Mouse (Mus musculus) hindbrain, embryonic 14.5 days (tissue): Measurements from ENCODE around the gene Slc7a11. TPM values are rescaled to one million over a fixed set of nuclear protein-coding genes. Genes with fewer than 3 reads are reported as not detected.

Experiments
- ATAC-seq: fragments of 200-750 bp; cut with Nextera tagmentation; 2 replicates; pipeline ENCODE4 v1.8.0; 2017; ENCODE audit warnings: moderate number of reproducible peaks, mild to moderate bottlenecking, moderate TSS enrichment, moderate library complexity; ENCODE audit not compliant: low FRiP score
- DNase-seq: peaks from one replicate; pipeline ENCODE4 v3.0.0-alpha.2; 2015; ENCODE audit warnings: low spot score
- H3K27ac ChIP-seq: fragments of 300-500 bp; sonication (generic); 2 replicates; pipeline ENCODE4 v1.5.1; 2014; ENCODE audit warnings: mild to moderate bottlenecking, moderate library complexity
- H3K27me3 ChIP-seq: fragments of 300-500 bp; sonication (generic); 2 replicates; pipeline ENCODE4 v1.6.1; 2014; ENCODE audit warnings: mild to moderate bottlenecking, low read length, mixed read lengths; ENCODE audit not compliant: control insufficient read depth, insufficient read depth
- H3K36me3 ChIP-seq: fragments of 300-500 bp; sonication (generic); replicated peaks from 2 replicates; pipeline ENCODE4 v1.6.1; 2014; ENCODE audit not compliant: control insufficient read depth, insufficient read depth
- H3K4me1 ChIP-seq: fragments of 300-500 bp; sonication (generic); replicated peaks from 2 replicates; pipeline ENCODE4 v1.6.1; 2014; ENCODE audit warnings: antibody characterized with exemption, low read length, mixed read lengths; ENCODE audit not compliant: control insufficient read depth, insufficient read depth
- H3K4me2 ChIP-seq: fragments of 300-500 bp; sonication (generic); replicated peaks from 2 replicates; pipeline ENCODE4 v1.6.1; 2014; ENCODE audit warnings: mild to moderate bottlenecking, moderate library complexity
- H3K4me3 ChIP-seq: fragments of 300-500 bp; sonication (generic); replicated peaks from 2 replicates; pipeline ENCODE4 v1.5.1; 2014; ENCODE audit warnings: mild to moderate bottlenecking, low read length
- H3K9ac ChIP-seq: fragments of 300-500 bp; sonication (generic); 2 replicates; pipeline ENCODE4 v1.6.1; 2014
- H3K9me3 ChIP-seq: fragments of 300-500 bp; sonication (generic); 2 replicates; pipeline ENCODE4 v1.6.1; 2016; ENCODE audit warnings: low read length; ENCODE audit not compliant: control insufficient read depth
- WGBS: fragments of 180-500 bp; shearing (Covaris S2); extraction: QIAGEN DNeasy Blood & Tissue Kit; methylation state at CpG from one replicate; pipeline ENCODE4 v1.1.7; 2014; 5-methylcytosine and 5-hydroxymethylcytosine counted together
- polyA plus RNA-seq: library from polyadenylated mRNA; unstranded; fragments of >200 nt; fragmentation: Nextera tagmentation; extraction: Ambion mirVana; gene quantifications from 2 replicates; pipeline ENCODE4 v1.2.1, GENCODE M21; 2014

Gene Slc7a11
- polyA plus RNA-seq: 6.0 and 6.3 TPM in 2 replicates

DNA sequence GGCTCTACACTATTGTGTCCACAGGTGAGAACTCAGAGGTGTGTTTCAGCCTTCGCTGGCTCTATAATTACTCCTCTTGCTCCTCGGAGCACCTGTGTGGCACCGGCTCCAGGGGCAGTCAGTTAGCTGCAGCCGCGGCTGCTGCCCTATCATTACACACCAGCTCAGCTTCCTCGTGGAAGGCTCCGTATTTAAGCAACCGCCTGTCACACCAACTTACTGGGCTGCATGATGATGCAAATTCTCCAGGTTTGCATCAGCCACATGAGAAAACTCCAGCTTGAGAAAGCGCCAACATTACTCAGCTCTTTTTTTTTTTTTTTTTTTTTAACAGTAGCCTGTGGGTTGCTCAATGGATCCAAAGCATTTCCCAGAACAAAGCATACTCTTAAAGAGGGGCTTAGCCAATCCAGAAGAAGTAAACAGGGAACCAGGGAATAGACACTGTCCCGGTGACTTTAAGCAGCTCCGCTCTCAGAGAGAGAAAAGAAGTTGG, at the start of gene Slc7a11:
Gene Slc7a11, minus strand, starts transcription at position 194 of the 496 bp plus-strand sequence.
- peak within 1 kb of the TSS; percentile 61 for H3K4me2 ChIP-seq
- WGBS: 3% methylated on average over 11 of the region's 11 CpGs
- H3K9ac ChIP-seq: peak within 1 kb of the TSS; percentile 5; the same call in 1 of the 2 replicates
- no peaks in the 10 kb centered on the region for H3K27me3 ChIP-seq
- H3K27ac ChIP-seq: no peak within 1 kb of the TSS
- H3K4me1 ChIP-seq: peaks cover 6% of the 10 kb centered on the region
- DNase-seq (peak; percentile 62), ATAC-seq (peak; percentile 83)
- peak within 1 kb of the TSS; percentile 15 for H3K4me3 ChIP-seq
- no peaks in the 10 kb centered on the region for H3K9me3 ChIP-seq
- no peaks in the 10 kb centered on the region for H3K36me3 ChIP-seq

- H3K9me3 ChIP-seq: 0 out of 2 replicates have a peak, but pooled peaks cover 3% of the 10 kb centered on the region
- 97% methylated on average over 2 of the region's 2 CpGs for WGBS
- no peaks in the 10 kb centered on the region for H3K36me3 ChIP-seq
- no peaks in the 10 kb centered on the region for H3K4me1 ChIP-seq
- no peaks in the 10 kb centered on the region for H3K27me3 ChIP-seq
- DNase-seq: no peak
- no peak overlapping the region for H3K4me3 ChIP-seq
- ATAC-seq: no peak
- H3K9ac ChIP-seq: no peak overlapping the region
- H3K4me2 ChIP-seq: no peak overlapping the region
- no peak overlapping the region for H3K27ac ChIP-seq
Measured at GRCm38 (mm10) chr3:50491678-50492077, 48.3 kb upstream of the Slc7a11 start.

DNA sequence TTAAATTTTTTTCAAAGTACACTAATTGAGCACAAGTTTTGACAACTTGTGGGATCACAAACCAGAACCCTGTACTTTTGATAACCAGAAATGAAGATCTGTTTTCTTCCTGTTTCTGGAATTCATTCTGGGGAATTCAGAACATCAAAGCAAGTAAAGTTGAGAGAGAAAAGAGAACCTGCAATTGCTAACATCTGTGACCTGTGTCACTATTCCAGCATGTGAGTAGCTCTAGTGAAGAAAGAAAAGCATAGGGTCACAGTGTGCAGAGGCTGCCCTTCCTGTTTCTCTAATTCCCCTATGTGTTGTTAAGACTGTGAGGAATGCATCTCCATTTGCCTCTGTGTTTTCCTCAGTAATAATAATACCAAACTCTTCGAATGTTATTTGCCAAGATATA, 40.7 kb upstream of the Slc7a11 start:
- no peak overlapping the region for H3K4me2 ChIP-seq
- no peak overlapping the region for H3K9ac ChIP-seq
- ATAC-seq: no peak
- H3K4me1 ChIP-seq: no peaks in the 10 kb centered on the region
- no peaks in the 10 kb centered on the region for H3K36me3 ChIP-seq
- no peaks in the 10 kb centered on the region for H3K9me3 ChIP-seq
- H3K4me3 ChIP-seq: no peak overlapping the region
- H3K27ac ChIP-seq: no peak overlapping the region
- no peaks in the 10 kb centered on the region for H3K27me3 ChIP-seq
- no peak for DNase-seq
- 91% methylated on average over 1 of the region's 1 CpGs for whole genome bisulfite sequencing

GRCm38 (mm10) chr3:50462223-50462622, 18.8 kb upstream of the Slc7a11 start:
- 95% methylated on average over 2 of the region's 2 CpGs for WGBS
- Histone ChIP-seq H3K9ac (no peak overlapping the region), H3K4me3 (no peak overlapping the region), H3K27ac (no peak overlapping the region), H3K4me2 (no peak overlapping the region), H3K36me3 (no peaks in the 10 kb centered on the region), H3K4me1 (no peaks in the 10 kb centered on the region), H3K27me3 (no peaks in the 10 kb centered on the region), H3K9me3 (no peaks in the 10 kb centered on the region)
- no peak for ATAC-seq
- no peak for DNase-seq

DNA sequence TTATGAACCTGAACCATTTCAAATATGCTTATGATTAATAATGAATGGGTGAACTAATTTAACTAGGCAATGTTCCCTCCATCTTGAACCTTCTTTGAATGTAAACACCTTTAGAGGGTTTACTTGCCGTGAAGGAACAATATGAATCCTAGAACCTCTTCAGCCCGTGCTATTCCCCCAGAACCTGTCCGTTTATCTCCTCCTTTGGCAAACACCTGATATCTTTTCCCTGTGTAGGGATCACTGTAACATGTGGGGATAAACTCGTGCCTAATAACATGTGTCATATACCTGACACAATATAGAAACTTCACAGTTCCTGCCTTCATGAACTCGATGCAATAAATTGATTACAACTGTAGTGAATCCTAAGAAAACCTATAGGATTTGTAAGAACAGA, 13.7 kb upstream of the Slc7a11 start:
- Histone ChIP-seq H3K9me3 (no peaks in the 10 kb centered on the region), H3K4me1 (no peaks in the 10 kb centered on the region), H3K36me3 (no peaks in the 10 kb centered on the region), H3K4me3 (no peak overlapping the region), H3K27me3 (no peaks in the 10 kb centered on the region), H3K27ac (no peak overlapping the region), H3K4me2 (no peak overlapping the region), H3K9ac (no peak overlapping the region)
- WGBS: 95% methylated on average over 5 of the region's 5 CpGs
- ATAC-seq: no peak
- DNase-seq: no peak

- Histone ChIP-seq H3K9ac (no peak overlapping the region), H3K27me3 (no peaks in the 10 kb centered on the region), H3K4me2 (no peak overlapping the region), H3K4me1 (no peaks in the 10 kb centered on the region), H3K36me3 (no peaks in the 10 kb centered on the region), H3K27ac (no peak overlapping the region), H3K4me3 (no peak overlapping the region), H3K9me3 (no peaks in the 10 kb centered on the region)
- ATAC-seq (no peak), DNase-seq (peak; percentile 16)
- WGBS: 51% methylated on average over 4 of the region's 4 CpGs
Measured at GRCm38 (mm10) chr3:50456564-50456963, 13.2 kb upstream of the Slc7a11 start.

GRCm38 (mm10) chr3:50456023-50456422, 12.6 kb upstream of the Slc7a11 start:
- H3K4me2 ChIP-seq: no peak overlapping the region
- no peaks in the 10 kb centered on the region for H3K4me1 ChIP-seq
- 69% methylated on average over 1 of the region's 1 CpGs for WGBS
- no peaks in the 10 kb centered on the region for H3K9me3 ChIP-seq
- no peak overlapping the region for H3K4me3 ChIP-seq
- H3K27ac ChIP-seq: no peak overlapping the region
- ATAC-seq: no peak
- H3K36me3 ChIP-seq: no peaks in the 10 kb centered on the region
- DNase-seq: peak; percentile 10
- no peaks in the 10 kb centered on the region for H3K27me3 ChIP-seq
- H3K9ac ChIP-seq: no peak overlapping the region

DNA sequence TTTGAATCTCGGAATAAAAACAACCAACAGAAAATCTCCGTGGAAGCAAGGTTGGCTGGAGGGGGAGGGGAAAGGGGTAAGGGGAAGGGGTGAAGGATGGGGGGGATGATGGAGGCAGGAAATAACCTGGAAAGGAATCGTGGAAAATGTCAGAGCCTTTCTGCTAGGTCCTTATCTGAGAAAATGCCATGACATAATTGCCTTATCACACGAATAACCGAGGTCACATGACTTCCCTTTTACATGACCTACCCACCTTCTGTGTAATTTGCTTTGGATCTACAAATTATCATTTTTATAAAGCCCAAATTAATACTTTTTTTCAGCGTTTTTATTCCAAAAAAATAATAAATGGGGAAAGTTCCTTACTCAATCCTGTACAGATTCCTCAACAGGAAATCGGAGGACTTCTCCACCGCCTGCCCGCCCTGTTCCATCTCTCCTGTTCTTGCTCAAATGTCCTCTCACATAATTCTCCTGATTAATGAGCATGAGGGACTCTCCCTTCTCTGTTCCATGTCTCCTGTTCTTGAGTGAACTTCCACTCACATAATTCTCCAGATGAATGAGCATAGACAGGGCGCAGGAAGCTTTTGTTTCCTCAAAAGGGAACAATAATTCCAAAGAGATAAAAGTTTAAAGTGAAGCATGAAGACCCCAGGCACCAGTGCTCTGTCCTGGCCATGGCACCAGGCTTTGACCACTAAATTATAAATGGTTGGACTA, 1.8 kb upstream of the Slc7a11 start:
- DNase-seq (no peak), ATAC-seq (no peak)
- Histone ChIP-seq H3K36me3 (no peaks in the 10 kb centered on the region), H3K9ac (no peak overlapping the region), H3K9me3 (no peaks in the 10 kb centered on the region), H3K27me3 (no peaks in the 10 kb centered on the region), H3K4me1 (peaks cover 6% of the 10 kb centered on the region), H3K27ac (no peak overlapping the region), H3K4me3 (no peak overlapping the region), H3K4me2 (no peak overlapping the region)
- 61% methylated on average over 10 of the region's 10 CpGs for WGBS

GRCm38 (mm10) chr3:50443942-50444341, 528 bp upstream of the Slc7a11 start:
- no peaks in the 10 kb centered on the region for H3K27me3 ChIP-seq
- DNase-seq: peak; percentile 52
- H3K4me3 ChIP-seq: peak overlapping the region; percentile 15

More at GRCm38 (mm10) chr3:50443942-50444341, 528 bp upstream of the Slc7a11 start:
- Histone ChIP-seq H3K4me1 (peaks cover 6% of the 10 kb centered on the region), H3K27ac (no peak overlapping the region), H3K9me3 (no peaks in the 10 kb centered on the region), H3K36me3 (no peaks in the 10 kb centered on the region), H3K9ac (peak overlapping the region; percentile 5; the same call in 1 of the 2 replicates), H3K4me2 (peak overlapping the region; percentile 61)
- WGBS: 17% methylated on average over 9 of the region's 9 CpGs
- ATAC-seq: no peak; the same call in 1 of the 2 replicates
